Mouse (Mus musculus) E14TG2a.4 (cell line): ENCODE results near the gene Pea15a.

Experiments used
- CTCF ChIP-seq: conservative IDR thresholded peaks from 2 replicates; pipeline ENCODE4 v1.5.1; 2014; ENCODE audit warnings: low read length
- NANOG ChIP-seq: IDR thresholded peaks from 2 replicates; pipeline ENCODE4 v1.6.1; 2014; ENCODE audit warnings: borderline replicate concordance, low read length, mixed read lengths
- POU5F1 ChIP-seq: IDR thresholded peaks from 2 replicates; pipeline ENCODE4 v1.6.1; 2014; ENCODE audit warnings: low read length, borderline replicate concordance

DNA sequence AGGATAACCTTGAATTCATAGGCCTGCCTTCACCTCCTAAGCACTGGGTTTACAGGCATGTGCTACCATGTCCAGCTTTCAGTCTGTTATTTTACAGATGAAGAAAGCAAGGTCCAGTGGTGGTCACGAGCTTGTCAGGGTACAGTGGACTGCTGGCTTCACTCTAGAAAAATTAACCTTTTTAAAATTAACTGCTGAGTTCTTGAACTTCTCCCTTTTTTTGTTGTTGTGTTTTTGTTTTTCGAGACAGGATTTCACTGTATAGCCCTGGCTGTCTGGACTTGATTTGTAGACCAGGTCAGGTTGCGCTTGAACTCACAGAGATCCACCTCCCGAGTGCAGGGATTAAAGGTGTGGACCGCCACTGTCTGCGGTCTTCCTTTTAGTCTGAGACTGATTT lies 43.6 kb downstream of the Pea15a start:
- TF ChIP-seq CTCF (no peak), POU5F1 (no peak), NANOG (no peak)
